Mouse (Mus musculus) forebrain, embryonic 10.5 days (tissue): Measurements from ENCODE around the gene Cnn3. TPM values are rescaled to one million over a fixed set of nuclear protein-coding genes. Genes with fewer than 3 reads are reported as not detected.

Source experiments
- DNase-seq: peaks from one replicate; pipeline ENCODE4 v3.0.0-alpha.2; 2017; ENCODE audit warnings: low spot score; ENCODE audit errors: extremely low spot score
- H3K27ac ChIP-seq: fragments of 300-500 bp; sonication (generic); 2 replicates; pipeline ENCODE4 v1.5.1; 2016; ENCODE audit warnings: mild to moderate bottlenecking
- H3K27me3 ChIP-seq: fragments of 300-500 bp; sonication (generic); 2 replicates; pipeline ENCODE4 v1.6.1; 2016; ENCODE audit warnings: mild to moderate bottlenecking; ENCODE audit not compliant: poor library complexity, severe bottlenecking
- H3K36me3 ChIP-seq: fragments of 300-500 bp; sonication (generic); replicated peaks from 2 replicates; pipeline ENCODE4 v1.6.1; 2016; ENCODE audit warnings: mild to moderate bottlenecking, moderate library complexity
- H3K4me1 ChIP-seq: fragments of 300-500 bp; sonication (generic); 2 replicates; pipeline ENCODE4 v1.6.1; 2016
- H3K4me3 ChIP-seq: fragments of 300-500 bp; sonication (generic); 2 replicates; pipeline ENCODE4 v1.5.1; 2016; ENCODE audit warnings: mild to moderate bottlenecking, moderate library complexity
- H3K9me3 ChIP-seq: fragments of 300-500 bp; sonication (generic); 2 replicates; pipeline ENCODE4 v1.6.1; 2016; ENCODE audit warnings: mild to moderate bottlenecking, moderate library complexity
- WGBS: fragments of 180-500 bp; shearing (Covaris S2); methylation state at CpG from one replicate; pipeline ENCODE4 v1.1.7; 2016; 5-methylcytosine and 5-hydroxymethylcytosine counted together
- polyA plus RNA-seq: library from polyadenylated mRNA; unstranded; fragments of >200 nt; fragmentation: Nextera tagmentation; extraction: Ambion mirVana; gene quantifications from 2 replicates; pipeline ENCODE4 v1.2.1, GENCODE M21; 2016

The Cnn3 gene
- polyA plus RNA-seq, 1 experiment from 2014 or later: 843 TPM

- 31% methylated on average over 5 of the region's 5 CpGs for WGBS
- 0 out of 2 replicates have a peak overlapping the region, but pooled peaks have one; percentile 0 for H3K27ac ChIP-seq
- no peaks in the 10 kb centered on the region for H3K36me3 ChIP-seq
- peaks cover 7% of the 10 kb centered on the region for H3K4me1 ChIP-seq
- no peaks in the 10 kb centered on the region for H3K9me3 ChIP-seq
- H3K4me3 ChIP-seq: no peak overlapping the region
- H3K27me3 ChIP-seq: no peaks in the 10 kb centered on the region
- DNase-seq: no peak
These were observed 22.8 kb upstream of the Cnn3 start for GRCm38 (mm10) chr3:121403449-121403848.

- H3K4me1 ChIP-seq: peaks cover 7% of the 10 kb centered on the region
- no peak overlapping the region for H3K27ac ChIP-seq
- 86% methylated on average over 5 of the region's 5 CpGs for WGBS
- H3K27me3 ChIP-seq: no peaks in the 10 kb centered on the region
- no peaks in the 10 kb centered on the region for H3K36me3 ChIP-seq
- no peaks in the 10 kb centered on the region for H3K9me3 ChIP-seq
- no peak for DNase-seq
- no peak overlapping the region for H3K4me3 ChIP-seq
These were observed 21.2 kb upstream of the Cnn3 start for GRCm38 (mm10) chr3:121405101-121405500.

- H3K27ac ChIP-seq: no peak overlapping the region
- no peaks in the 10 kb centered on the region for H3K27me3 ChIP-seq
- H3K4me1 ChIP-seq: peaks cover 7% of the 10 kb centered on the region
- no peaks in the 10 kb centered on the region for H3K9me3 ChIP-seq
- no peaks in the 10 kb centered on the region for H3K36me3 ChIP-seq
- WGBS: 82% methylated on average over 9 of the region's 9 CpGs
- H3K4me3 ChIP-seq: no peak overlapping the region
- DNase-seq: no peak
These were observed 18.9 kb upstream of the Cnn3 start for GRCm38 (mm10) chr3:121407417-121407816.

GRCm38 (mm10) chr3:121408386-121408785 is 17.9 kb upstream of the Cnn3 start:
- H3K4me3 ChIP-seq: no peak overlapping the region
- no peaks in the 10 kb centered on the region for H3K9me3 ChIP-seq
- peaks cover 5% of the 10 kb centered on the region for H3K4me1 ChIP-seq
- no peak for DNase-seq
- H3K27me3 ChIP-seq: no peaks in the 10 kb centered on the region
- H3K36me3 ChIP-seq: no peaks in the 10 kb centered on the region
- 87% methylated on average over 3 of the region's 3 CpGs for WGBS
- H3K27ac ChIP-seq: no peak overlapping the region

GRCm38 (mm10) chr3:121411450-121411849 is 14.8 kb upstream of the Cnn3 start:
- H3K27ac ChIP-seq: no peak overlapping the region
- H3K4me3 ChIP-seq: no peak overlapping the region
- H3K36me3 ChIP-seq: no peaks in the 10 kb centered on the region
- no peaks in the 10 kb centered on the region for H3K9me3 ChIP-seq
- no peak for DNase-seq
- WGBS: 85% methylated on average over 6 of the region's 6 CpGs
- no peaks in the 10 kb centered on the region for H3K4me1 ChIP-seq
- no peaks in the 10 kb centered on the region for H3K27me3 ChIP-seq

GRCm38 (mm10) chr3:121416171-121417154 is 9.8 kb upstream of the Cnn3 start:
- Histone ChIP-seq H3K9me3 (no peaks in the 10 kb centered on the region), H3K36me3 (no peaks in the 10 kb centered on the region), H3K27me3 (peaks cover 10% of the 10 kb centered on the region; the same call in 1 of the 2 replicates), H3K4me3 (no peak overlapping the region), H3K27ac (no peak overlapping the region), H3K4me1 (peaks cover 28% of the 10 kb centered on the region)
- 75% methylated on average over 5 of the region's 5 CpGs for WGBS
- DNase-seq: no peak

GRCm38 (mm10) chr3:121417379-121418250 is 8.7 kb upstream of the Cnn3 start:
- H3K27me3 ChIP-seq: peaks cover 11% of the 10 kb centered on the region; the same call in 1 of the 2 replicates
- DNase-seq: no peak
- H3K36me3 ChIP-seq: no peaks in the 10 kb centered on the region
- H3K4me3 ChIP-seq: peak overlapping the region; percentile 24
- no peaks in the 10 kb centered on the region for H3K9me3 ChIP-seq
- H3K4me1 ChIP-seq: peaks cover 28% of the 10 kb centered on the region
- 59% methylated on average over 14 of the region's 14 CpGs for WGBS
- peak overlapping the region; percentile 54 for H3K27ac ChIP-seq

- peaks cover 16% of the 10 kb centered on the region for H3K27me3 ChIP-seq
- H3K36me3 ChIP-seq: no peaks in the 10 kb centered on the region
- peaks cover 28% of the 10 kb centered on the region for H3K4me1 ChIP-seq
- 0 out of 2 replicates have a peak overlapping the region, but pooled peaks have one; percentile 54 for H3K27ac ChIP-seq
- peak; percentile 39 for DNase-seq
- peak overlapping the region; percentile 24 for H3K4me3 ChIP-seq
- no peaks in the 10 kb centered on the region for H3K9me3 ChIP-seq
- WGBS: 10% methylated on average over 6 of the region's 6 CpGs
These were observed 8.1 kb upstream of the Cnn3 start for GRCm38 (mm10) chr3:121418251-121418601.

GRCm38 (mm10) chr3:121418850-121419435 is 7.4 kb upstream of the Cnn3 start:
- Histone ChIP-seq H3K4me3 (no peak overlapping the region), H3K27ac (no peak overlapping the region), H3K4me1 (peaks cover 28% of the 10 kb centered on the region), H3K27me3 (peaks cover 24% of the 10 kb centered on the region), H3K36me3 (no peaks in the 10 kb centered on the region), H3K9me3 (no peaks in the 10 kb centered on the region)
- WGBS: 82% methylated on average over 9 of the region's 9 CpGs
- DNase-seq: no peak

- Histone ChIP-seq H3K4me3 (no peak overlapping the region), H3K9me3 (no peaks in the 10 kb centered on the region), H3K27me3 (peaks cover 38% of the 10 kb centered on the region), H3K36me3 (no peaks in the 10 kb centered on the region), H3K4me1 (peaks cover 40% of the 10 kb centered on the region), H3K27ac (no peak overlapping the region)
- DNase-seq: no peak
- WGBS: 85% methylated on average over 8 of the region's 8 CpGs
These were observed 3.9 kb upstream of the Cnn3 start for GRCm38 (mm10) chr3:121422405-121422804.

GRCm38 (mm10) chr3:121426621-121427519 is 573 bp downstream of the Cnn3 start:
- H3K27ac ChIP-seq: peak overlapping the region; percentile 100
- no peaks in the 10 kb centered on the region for H3K9me3 ChIP-seq
- H3K27me3 ChIP-seq: peaks cover 27% of the 10 kb centered on the region
- H3K4me1 ChIP-seq: peaks cover 51% of the 10 kb centered on the region
- H3K36me3 ChIP-seq: peaks cover 16% of the 10 kb centered on the region
- peak; percentile 81 for DNase-seq
- H3K4me3 ChIP-seq: peak overlapping the region; percentile 92
- under 1% methylated on average over 93 of the region's 93 CpGs for WGBS
